Mouse (Mus musculus): ENCODE results near the gene Rpl3. TPM values are rescaled to one million over a fixed set of nuclear protein-coding genes. Genes with fewer than 3 reads are reported as not detected.

Gene Rpl3
- polyA plus RNA-seq, 1 experiment = 3,044 TPM

GRCm38 (mm10) chr15:80064965-80065364, 26.7 kb downstream of the Rpl3 start:
- H3K9me3 ChIP-seq (replicated peaks; ENCODE audit: control insufficient read depth, insufficient read depth, low read length, poor library complexity, severe bottlenecking) = no peaks in the 10 kb centered on the region
- H3K27ac ChIP-seq (ENCODE audit: insufficient read depth, low read length) = peak overlapping the region; percentile 8; the same call in 1 of the 2 replicates
- no peaks in the 10 kb centered on the region for H3K27me3 ChIP-seq (ENCODE audit: control insufficient read depth, insufficient read depth, low read length, poor library complexity, severe bottlenecking)
- no peak overlapping the region for H3K4me3 ChIP-seq (ENCODE audit: low read depth, low read length)
- peaks cover 7% of the 10 kb centered on the region for H3K4me1 ChIP-seq (ENCODE audit: control insufficient read depth, insufficient read depth, low read length)
- TF ChIP-seq EP300 (IDR thresholded peaks at IDR 0.05; ENCODE audit: insufficient read depth, low read depth, low read length) = 0 out of 2 replicates have a peak, but pooled peaks have one; percentile 5
- TF ChIP-seq CTCF (IDR thresholded peaks at IDR 0.05; ENCODE audit: low read depth, low read length) = no peak
- no peaks in the 10 kb centered on the region for H3K36me3 ChIP-seq (ENCODE audit: control insufficient read depth, insufficient read depth, low read length, poor library complexity, severe bottlenecking)
- H3K9ac ChIP-seq (ENCODE audit: low read depth, poor library complexity, severe bottlenecking) = no peak overlapping the region

GRCm38 (mm10) chr15:80062821-80063220, 28.8 kb downstream of the Rpl3 start:
- H3K27me3 ChIP-seq (ENCODE audit: control insufficient read depth, insufficient read depth, low read length, poor library complexity, severe bottlenecking) = no peaks in the 10 kb centered on the region
- H3K4me1 ChIP-seq (ENCODE audit: control insufficient read depth, insufficient read depth, low read length) = peaks cover 7% of the 10 kb centered on the region
- no peak overlapping the region for H3K4me3 ChIP-seq (ENCODE audit: low read depth, low read length)
- H3K36me3 ChIP-seq (ENCODE audit: control insufficient read depth, insufficient read depth, low read length, poor library complexity, severe bottlenecking) = no peaks in the 10 kb centered on the region
- no peak overlapping the region for H3K27ac ChIP-seq (ENCODE audit: insufficient read depth, low read length)
- no peaks in the 10 kb centered on the region for H3K9me3 ChIP-seq (replicated peaks; ENCODE audit: control insufficient read depth, insufficient read depth, low read length, poor library complexity, severe bottlenecking)
- H3K9ac ChIP-seq (ENCODE audit: low read depth, poor library complexity, severe bottlenecking) = no peak overlapping the region
- no peak for TF ChIP-seq CTCF (IDR thresholded peaks at IDR 0.05; ENCODE audit: low read depth, low read length)
- TF ChIP-seq EP300 (IDR thresholded peaks at IDR 0.05; ENCODE audit: insufficient read depth, low read depth, low read length) = no peak

DNA sequence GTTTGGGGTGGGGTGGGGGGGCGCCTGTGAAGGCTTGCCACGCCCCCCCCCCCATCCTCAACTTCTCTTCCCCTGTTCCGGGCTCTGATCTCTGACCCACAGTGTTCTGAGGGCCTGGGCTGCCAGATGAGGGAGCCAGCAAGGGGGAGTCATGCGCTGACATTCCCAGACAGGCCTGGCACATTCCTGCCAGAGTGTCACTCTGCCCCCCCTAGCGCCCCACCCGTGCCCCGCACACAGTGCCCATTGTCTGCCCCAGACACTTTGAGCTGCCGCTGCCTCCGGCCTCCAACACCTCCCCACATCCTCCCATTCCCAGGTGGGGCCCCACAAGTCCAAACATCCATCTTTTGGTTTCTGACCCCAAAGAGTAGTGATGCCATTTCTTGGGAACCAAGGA, 29.3 kb downstream of the Rpl3 start:
- TF ChIP-seq EP300 (IDR thresholded peaks at IDR 0.05; ENCODE audit: insufficient read depth, low read depth, low read length) (no peak), POLR2A (IDR thresholded peaks at IDR 0.05; ENCODE audit: insufficient read depth, low read length) (no peak), CTCF (IDR thresholded peaks at IDR 0.05; ENCODE audit: low read depth, low read length) (no peak)
- H3K4me1 ChIP-seq (ENCODE audit: control insufficient read depth, insufficient read depth, low read length) = peaks cover 7% of the 10 kb centered on the region
- no peak overlapping the region for H3K4me3 ChIP-seq (ENCODE audit: low read depth, low read length)
- no peaks in the 10 kb centered on the region for H3K36me3 ChIP-seq (ENCODE audit: control insufficient read depth, insufficient read depth, low read length, poor library complexity, severe bottlenecking)
- no peak overlapping the region for H3K9ac ChIP-seq (ENCODE audit: low read depth, poor library complexity, severe bottlenecking)
- H3K9me3 ChIP-seq (replicated peaks; ENCODE audit: control insufficient read depth, insufficient read depth, low read length, poor library complexity, severe bottlenecking) = no peaks in the 10 kb centered on the region
- no peak overlapping the region for H3K27ac ChIP-seq (ENCODE audit: insufficient read depth, low read length)
- H3K27me3 ChIP-seq (ENCODE audit: control insufficient read depth, insufficient read depth, low read length, poor library complexity, severe bottlenecking) = no peaks in the 10 kb centered on the region

DNA sequence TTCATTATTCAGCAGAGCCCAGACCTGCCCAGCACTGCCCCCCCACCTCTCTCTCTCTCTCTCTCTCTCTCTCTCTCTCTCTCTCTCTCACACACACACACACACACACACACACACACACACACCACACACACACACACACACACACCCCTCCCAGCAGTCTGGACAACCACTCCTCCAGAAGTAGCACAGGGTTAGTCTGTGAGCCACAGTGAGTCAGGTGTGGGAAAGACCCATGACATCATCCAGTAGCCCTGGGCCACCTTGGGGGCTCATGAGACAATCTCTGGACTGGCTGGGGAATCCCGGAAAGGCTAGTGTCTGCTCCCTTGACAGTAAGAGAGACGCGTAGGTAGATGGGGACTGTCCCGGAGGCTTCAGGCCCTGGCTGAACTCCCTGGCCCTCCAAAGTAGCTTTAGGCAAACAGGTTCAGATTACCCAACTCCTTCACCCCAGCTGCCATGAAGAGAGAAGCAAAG, 30.6 kb downstream of the Rpl3 start:
- Histone ChIP-seq H3K27ac (ENCODE audit: insufficient read depth, low read length) (no peak overlapping the region), H3K4me3 (ENCODE audit: low read depth, low read length) (no peak overlapping the region), H3K36me3 (ENCODE audit: control insufficient read depth, insufficient read depth, low read length, poor library complexity, severe bottlenecking) (no peaks in the 10 kb centered on the region), H3K9me3 (replicated peaks; ENCODE audit: control insufficient read depth, insufficient read depth, low read length, poor library complexity, severe bottlenecking) (no peaks in the 10 kb centered on the region), H3K27me3 (ENCODE audit: control insufficient read depth, insufficient read depth, low read length, poor library complexity, severe bottlenecking) (no peaks in the 10 kb centered on the region), H3K4me1 (ENCODE audit: control insufficient read depth, insufficient read depth, low read length) (peaks cover 7% of the 10 kb centered on the region), H3K9ac (ENCODE audit: low read depth, poor library complexity, severe bottlenecking) (no peak overlapping the region)
- TF ChIP-seq POLR2A (IDR thresholded peaks at IDR 0.05; ENCODE audit: insufficient read depth, low read length) (no peak), CTCF (IDR thresholded peaks at IDR 0.05; ENCODE audit: low read depth, low read length) (no peak), EP300 (IDR thresholded peaks at IDR 0.05; ENCODE audit: insufficient read depth, low read depth, low read length) (no peak)

- H3K4me3 ChIP-seq (ENCODE audit: low read depth, low read length) = no peak overlapping the region
- no peaks in the 10 kb centered on the region for H3K9me3 ChIP-seq (replicated peaks; ENCODE audit: control insufficient read depth, insufficient read depth, low read length, poor library complexity, severe bottlenecking)
- no peaks in the 10 kb centered on the region for H3K36me3 ChIP-seq (ENCODE audit: control insufficient read depth, insufficient read depth, low read length, poor library complexity, severe bottlenecking)
- no peak for TF ChIP-seq POLR2A (IDR thresholded peaks at IDR 0.05; ENCODE audit: insufficient read depth, low read length)
- TF ChIP-seq CTCF (IDR thresholded peaks at IDR 0.05; ENCODE audit: low read depth, low read length) = peak; percentile 4
- TF ChIP-seq EP300 (IDR thresholded peaks at IDR 0.05; ENCODE audit: insufficient read depth, low read depth, low read length) = no peak
- H3K27ac ChIP-seq (ENCODE audit: insufficient read depth, low read length) = no peak overlapping the region
- no peaks in the 10 kb centered on the region for H3K27me3 ChIP-seq (ENCODE audit: control insufficient read depth, insufficient read depth, low read length, poor library complexity, severe bottlenecking)
- peaks cover 7% of the 10 kb centered on the region for H3K4me1 ChIP-seq (ENCODE audit: control insufficient read depth, insufficient read depth, low read length)
- H3K9ac ChIP-seq (ENCODE audit: low read depth, poor library complexity, severe bottlenecking) = no peak overlapping the region
These were observed 31.2 kb downstream of the Rpl3 start for GRCm38 (mm10) chr15:80060356-80061070.

DNA sequence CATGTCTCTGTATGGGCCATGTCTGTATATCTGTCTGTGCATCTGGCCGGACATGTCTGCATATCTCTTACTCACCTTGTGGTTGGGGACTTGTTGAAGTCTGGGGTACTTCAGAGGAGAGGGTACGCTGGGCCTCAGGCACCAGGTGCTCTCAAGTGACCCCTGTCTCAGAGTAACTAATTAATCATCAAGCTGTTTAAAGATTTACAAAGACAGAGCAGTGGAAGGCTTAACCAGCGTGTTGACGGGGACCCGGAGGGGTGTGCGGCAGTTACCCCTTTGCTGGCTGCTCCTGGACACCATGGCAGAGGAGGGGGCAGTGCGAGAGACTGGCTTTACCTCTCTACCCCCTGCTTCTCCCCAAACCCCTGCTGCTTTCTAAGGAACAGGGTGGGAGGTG, 32.1 kb downstream of the Rpl3 start:
- no peak overlapping the region for H3K9ac ChIP-seq (ENCODE audit: low read depth, poor library complexity, severe bottlenecking)
- no peaks in the 10 kb centered on the region for H3K27me3 ChIP-seq (ENCODE audit: control insufficient read depth, insufficient read depth, low read length, poor library complexity, severe bottlenecking)
- peaks cover 7% of the 10 kb centered on the region for H3K4me1 ChIP-seq (ENCODE audit: control insufficient read depth, insufficient read depth, low read length)
- no peaks in the 10 kb centered on the region for H3K9me3 ChIP-seq (replicated peaks; ENCODE audit: control insufficient read depth, insufficient read depth, low read length, poor library complexity, severe bottlenecking)
- no peaks in the 10 kb centered on the region for H3K36me3 ChIP-seq (ENCODE audit: control insufficient read depth, insufficient read depth, low read length, poor library complexity, severe bottlenecking)
- no peak for TF ChIP-seq CTCF (IDR thresholded peaks at IDR 0.05; ENCODE audit: low read depth, low read length)
- TF ChIP-seq EP300 (IDR thresholded peaks at IDR 0.05; ENCODE audit: insufficient read depth, low read depth, low read length) = no peak
- TF ChIP-seq POLR2A (IDR thresholded peaks at IDR 0.05; ENCODE audit: insufficient read depth, low read length) = no peak
- H3K27ac ChIP-seq (ENCODE audit: insufficient read depth, low read length) = no peak overlapping the region
- no peak overlapping the region for H3K4me3 ChIP-seq (ENCODE audit: low read depth, low read length)

All from ES-Bruce4 (cell line).